Mouse (Mus musculus): Measurements from ENCODE around the gene Eftud2. TPM values are rescaled to one million over a fixed set of nuclear protein-coding genes. Genes with fewer than 3 reads are reported as not detected.

Eftud2 gene
- polyA plus RNA-seq, 1 experiment, result 114 TPM

GRCm38 (mm10) chr11:102834219-102834618 is 46.6 kb downstream of the Eftud2 start:
- no peak for DNase-seq (ENCODE audit: low read depth)
- no peak for TF ChIP-seq POLR2A (IDR thresholded peaks at IDR 0.05; ENCODE audit: borderline replicate concordance, extremely low read depth, insufficient read depth, insufficient read length, poor library complexity, severe bottlenecking)
- TF ChIP-seq CTCF (IDR thresholded peaks at IDR 0.05; ENCODE audit: borderline replicate concordance, extremely low read depth, insufficient read depth, insufficient read length), result no peak

- no peak for TF ChIP-seq CTCF (IDR thresholded peaks at IDR 0.05; ENCODE audit: borderline replicate concordance, extremely low read depth, insufficient read depth, insufficient read length)
- TF ChIP-seq POLR2A (IDR thresholded peaks at IDR 0.05; ENCODE audit: borderline replicate concordance, extremely low read depth, insufficient read depth, insufficient read length, poor library complexity, severe bottlenecking), result no peak
- no peak for DNase-seq (ENCODE audit: low read depth)
These were observed 48.0 kb downstream of the Eftud2 start for GRCm38 (mm10) chr11:102832700-102833297.

GRCm38 (mm10) chr11:102830276-102830675 is 50.5 kb downstream of the Eftud2 start:
- no peak for DNase-seq (ENCODE audit: low read depth)
- TF ChIP-seq POLR2A (IDR thresholded peaks at IDR 0.05; ENCODE audit: borderline replicate concordance, extremely low read depth, insufficient read depth, insufficient read length, poor library complexity, severe bottlenecking) (no peak), CTCF (IDR thresholded peaks at IDR 0.05; ENCODE audit: borderline replicate concordance, extremely low read depth, insufficient read depth, insufficient read length) (no peak)

GRCm38 (mm10) chr11:102827097-102827496 is 53.7 kb downstream of the Eftud2 start:
- DNase-seq (ENCODE audit: low read depth), result no peak
- TF ChIP-seq CTCF (IDR thresholded peaks at IDR 0.05; ENCODE audit: borderline replicate concordance, extremely low read depth, insufficient read depth, insufficient read length) (no peak), POLR2A (IDR thresholded peaks at IDR 0.05; ENCODE audit: borderline replicate concordance, extremely low read depth, insufficient read depth, insufficient read length, poor library complexity, severe bottlenecking) (no peak)

GRCm38 (mm10) chr11:102826476-102826875 is 54.3 kb downstream of the Eftud2 start:
- TF ChIP-seq CTCF (IDR thresholded peaks at IDR 0.05; ENCODE audit: borderline replicate concordance, extremely low read depth, insufficient read depth, insufficient read length) (no peak), POLR2A (IDR thresholded peaks at IDR 0.05; ENCODE audit: borderline replicate concordance, extremely low read depth, insufficient read depth, insufficient read length, poor library complexity, severe bottlenecking) (no peak)
- DNase-seq (ENCODE audit: low read depth), result no peak

GRCm38 (mm10) chr11:102821231-102821630 is 59.6 kb downstream of the Eftud2 start:
- no peak for DNase-seq (ENCODE audit: low read depth)
- TF ChIP-seq CTCF (IDR thresholded peaks at IDR 0.05; ENCODE audit: borderline replicate concordance, extremely low read depth, insufficient read depth, insufficient read length), result no peak
- no peak for TF ChIP-seq POLR2A (IDR thresholded peaks at IDR 0.05; ENCODE audit: borderline replicate concordance, extremely low read depth, insufficient read depth, insufficient read length, poor library complexity, severe bottlenecking)

- DNase-seq (ENCODE audit: low read depth), result no peak
- TF ChIP-seq CTCF (IDR thresholded peaks at IDR 0.05; ENCODE audit: borderline replicate concordance, extremely low read depth, insufficient read depth, insufficient read length) (no peak), POLR2A (IDR thresholded peaks at IDR 0.05; ENCODE audit: borderline replicate concordance, extremely low read depth, insufficient read depth, insufficient read length, poor library complexity, severe bottlenecking) (no peak)
These were observed 60.4 kb downstream of the Eftud2 start for GRCm38 (mm10) chr11:102820432-102820831.

- DNase-seq (ENCODE audit: low read depth), result no peak
- TF ChIP-seq POLR2A (IDR thresholded peaks at IDR 0.05; ENCODE audit: borderline replicate concordance, extremely low read depth, insufficient read depth, insufficient read length, poor library complexity, severe bottlenecking) (no peak), CTCF (IDR thresholded peaks at IDR 0.05; ENCODE audit: borderline replicate concordance, extremely low read depth, insufficient read depth, insufficient read length) (no peak)
These were observed 60.9 kb downstream of the Eftud2 start for GRCm38 (mm10) chr11:102819783-102820385.

GRCm38 (mm10) chr11:102819021-102819782 is 61.6 kb downstream of the Eftud2 start, which contains the start of gene Gjc1:
TSS of gene Gjc1 (minus strand) at chr11:102819700.
- TF ChIP-seq POLR2A (IDR thresholded peaks at IDR 0.05; ENCODE audit: borderline replicate concordance, extremely low read depth, insufficient read depth, insufficient read length, poor library complexity, severe bottlenecking), result peak; percentile 93
- peak; percentile 32; the same call in 1 of the 2 replicates for TF ChIP-seq CTCF (IDR thresholded peaks at IDR 0.05; ENCODE audit: borderline replicate concordance, extremely low read depth, insufficient read depth, insufficient read length)
- peak; percentile 82 for DNase-seq (ENCODE audit: low read depth)

GRCm38 (mm10) chr11:102818121-102819020 is 62.4 kb downstream of the Eftud2 start:
- DNase-seq (ENCODE audit: low read depth), result peak; percentile 55
- no peak for TF ChIP-seq CTCF (IDR thresholded peaks at IDR 0.05; ENCODE audit: borderline replicate concordance, extremely low read depth, insufficient read depth, insufficient read length)
- 0 out of 2 replicates have a peak, but pooled peaks have one; percentile 33 for TF ChIP-seq POLR2A (IDR thresholded peaks at IDR 0.05; ENCODE audit: borderline replicate concordance, extremely low read depth, insufficient read depth, insufficient read length, poor library complexity, severe bottlenecking)
